Mouse (Mus musculus): Measurements from ENCODE around the gene Fbxo9.
"Not testable (repeated sequence)": the region's sequence is repeated elsewhere in the genome, so short reads cannot be mapped to it uniquely, and the experiment has no call there.

Gene Fbxo9

DNA sequence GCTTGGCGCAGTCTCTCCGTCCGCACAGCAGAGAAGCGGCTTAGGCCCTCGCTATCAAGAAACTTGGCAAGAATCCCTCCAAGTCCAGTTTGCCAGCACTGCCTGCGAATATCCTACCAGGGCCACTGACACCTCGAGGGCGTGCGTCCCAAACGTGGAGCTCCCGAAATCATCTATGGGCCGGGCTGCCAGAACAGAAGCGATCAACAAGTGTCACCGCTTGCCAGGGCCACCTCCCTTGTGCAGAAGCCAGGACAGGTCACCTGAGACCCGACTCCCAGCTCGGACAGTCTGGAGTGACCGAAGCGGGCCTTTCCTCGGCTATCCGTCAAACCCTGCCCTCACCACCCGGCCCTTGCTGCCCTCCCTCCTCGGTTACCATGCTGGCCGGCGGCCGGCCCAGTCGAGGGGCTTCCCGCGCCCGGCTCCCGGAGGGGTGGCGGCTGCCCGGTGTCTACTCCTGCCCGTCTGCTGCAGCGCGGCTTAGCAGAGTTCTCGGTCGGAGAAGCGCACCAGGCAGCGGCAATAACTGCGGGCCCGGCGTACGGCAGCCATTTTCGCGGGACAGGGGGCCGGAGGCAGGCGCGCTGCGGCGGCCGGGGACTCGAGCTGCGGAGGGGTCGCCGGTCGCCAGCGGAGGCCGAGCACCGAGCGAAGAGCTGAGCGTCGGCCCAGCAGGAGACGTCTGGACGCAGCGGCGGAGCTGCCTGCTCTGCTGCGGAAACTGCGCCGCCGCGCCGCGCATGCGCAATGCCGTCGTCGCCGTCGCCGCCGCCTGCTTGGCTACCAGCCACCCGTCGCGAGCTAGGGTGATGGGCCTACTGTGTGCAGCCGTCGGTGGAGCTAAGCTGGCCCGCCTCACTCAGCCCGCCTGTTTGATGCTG, 711 bp downstream of the Fbxo9 start:
- DNase-seq (ENCODE audit: low spot score): peak; percentile 87

DNA sequence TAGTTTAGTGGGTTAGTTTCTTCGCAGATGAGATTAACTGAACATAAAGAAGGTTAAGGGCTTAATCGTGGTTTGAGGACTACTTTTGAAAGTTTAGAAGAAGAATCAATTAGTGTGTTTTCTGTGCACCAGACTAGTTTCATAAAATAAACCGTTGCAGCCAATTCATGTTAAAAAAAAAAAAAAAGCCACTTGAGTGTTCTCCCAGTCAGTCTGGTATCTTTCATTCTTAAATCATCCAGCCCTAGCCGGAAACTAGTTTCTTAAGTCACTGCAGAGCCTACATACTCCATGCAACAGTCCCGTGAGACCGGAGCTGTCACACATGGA, 1.3 kb downstream of the Fbxo9 start:
- DNase-seq (ENCODE audit: low spot score): no peak

DNA sequence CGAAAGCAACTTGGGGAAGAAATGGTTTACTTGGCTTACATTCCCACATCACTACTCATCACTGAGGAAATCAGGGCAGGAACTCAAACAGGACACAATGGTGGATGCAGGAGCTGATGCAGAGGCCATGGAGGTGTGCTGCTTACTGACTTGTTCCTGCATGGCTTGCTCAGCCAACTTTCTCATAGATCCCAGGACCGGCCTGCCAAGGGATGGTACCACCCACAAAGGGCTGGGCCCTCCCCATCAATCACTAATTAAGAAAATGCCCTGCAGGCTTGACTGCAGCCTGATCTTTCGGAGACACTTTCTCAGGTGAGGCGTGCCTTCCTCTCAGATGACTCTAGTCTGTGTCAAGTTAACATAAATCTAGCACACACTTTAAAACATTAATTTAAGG, 2.0 kb downstream of the Fbxo9 start:
- no peak for DNase-seq (ENCODE audit: low spot score)

DNA sequence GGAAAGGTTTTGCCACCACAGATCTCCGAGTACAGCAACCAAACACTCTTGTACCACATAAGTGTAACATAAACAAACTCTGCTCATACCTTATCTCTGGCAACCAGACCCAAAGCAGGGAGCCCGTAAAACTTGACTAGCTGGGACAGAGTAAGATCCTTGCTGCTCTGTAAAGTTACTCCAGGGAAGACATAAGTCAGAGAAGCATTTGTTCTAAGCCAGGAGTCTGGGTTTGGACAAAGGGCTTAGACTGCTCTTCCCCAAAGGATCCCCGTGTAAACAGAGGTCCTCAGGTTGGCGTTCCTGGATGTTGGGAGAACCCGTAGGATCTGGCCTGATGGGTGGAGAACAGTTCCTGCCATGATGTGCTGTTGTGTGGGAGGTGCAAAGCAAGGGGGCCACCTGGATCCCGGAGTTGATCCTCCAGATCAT, 3.3 kb downstream of the Fbxo9 start:
- no peak for DNase-seq (ENCODE audit: low spot score)

DNA sequence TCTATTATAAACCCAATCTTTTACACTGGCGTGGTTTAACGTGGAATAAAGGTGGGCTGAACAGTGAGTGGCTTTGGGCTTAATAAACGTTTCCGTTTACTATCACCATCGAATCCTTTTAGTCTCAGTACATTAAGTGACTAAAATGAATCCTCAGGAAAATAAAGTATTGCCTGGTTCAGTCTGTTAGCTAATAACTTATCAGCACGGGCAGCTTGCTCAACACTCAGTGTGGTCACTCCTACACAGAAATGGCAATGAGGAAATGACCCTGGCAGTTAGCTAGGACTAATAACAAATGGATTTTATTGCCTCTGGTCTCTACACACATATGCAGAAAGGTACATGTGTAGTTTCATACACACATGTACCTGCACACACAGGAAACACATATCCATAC, 3.9 kb downstream of the Fbxo9 start:
- DNase-seq (ENCODE audit: low spot score): peak; percentile 59

DNA sequence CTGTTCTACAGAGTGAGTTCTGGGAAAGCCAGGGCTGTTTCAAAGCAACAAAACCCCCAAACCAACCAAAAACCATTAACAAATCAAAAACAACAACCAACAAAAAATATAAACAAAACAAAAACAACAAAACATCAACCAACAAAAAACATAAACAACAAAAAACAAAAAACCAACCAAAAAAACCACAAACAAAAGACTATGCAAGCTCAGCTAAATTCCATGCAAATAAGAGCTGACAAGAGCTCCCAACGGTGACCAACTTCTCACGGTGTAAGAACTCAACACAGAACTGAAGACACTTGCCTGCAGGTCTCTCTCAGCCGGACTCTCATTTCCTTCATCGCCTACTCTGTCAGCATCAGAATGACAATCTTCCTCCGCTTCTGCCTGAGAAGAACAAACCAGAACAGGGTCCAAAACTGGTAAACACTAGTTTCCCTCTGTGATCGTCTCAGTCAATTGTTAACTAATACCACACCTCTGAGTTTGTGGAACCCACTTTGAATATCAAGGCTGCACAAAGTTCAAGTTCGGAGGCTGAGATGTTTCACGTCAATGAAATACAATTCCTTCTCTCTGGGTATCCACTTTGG, 4.8 kb downstream of the Fbxo9 start:
- no peak for DNase-seq (ENCODE audit: low spot score)

DNA sequence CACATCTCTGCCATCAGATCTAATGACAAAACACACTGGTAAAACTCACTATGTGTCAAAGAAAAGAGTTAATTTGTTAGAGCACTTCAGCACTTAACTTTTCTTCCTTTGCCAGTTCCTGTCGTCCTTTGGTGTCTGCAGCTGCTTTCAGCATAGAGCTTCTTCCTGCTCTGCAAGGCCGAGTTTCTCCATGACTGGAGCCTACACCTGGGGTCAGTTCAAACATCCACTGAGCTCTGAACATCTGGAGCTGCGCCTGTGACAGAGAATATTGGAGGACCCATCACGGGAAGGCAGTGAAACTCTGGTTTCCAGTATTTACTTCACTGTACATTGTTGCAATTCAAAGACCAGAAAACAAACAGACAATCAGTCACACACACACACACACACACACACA, 7.4 kb downstream of the Fbxo9 start:
- no peak for DNase-seq (ENCODE audit: low spot score)

DNA sequence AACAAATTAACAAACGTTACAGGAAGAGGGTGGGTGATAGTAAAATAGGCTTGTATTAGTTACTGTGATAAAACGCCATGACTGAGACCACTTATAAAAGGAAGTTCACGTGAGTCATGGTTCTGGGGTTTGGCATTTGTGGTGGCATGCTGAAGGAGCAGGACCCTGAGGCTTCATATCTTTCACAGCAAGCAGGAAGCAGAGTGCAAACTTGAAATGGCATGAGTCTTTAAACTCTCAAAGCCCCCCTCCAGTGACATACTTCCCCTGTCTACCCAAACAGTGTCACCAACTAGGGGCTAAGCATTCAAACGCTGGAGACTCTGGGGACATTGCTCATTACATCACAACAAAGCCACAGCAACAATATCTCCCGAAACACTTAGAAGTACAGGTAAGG, 7.9 kb downstream of the Fbxo9 start:
- no peak for DNase-seq (ENCODE audit: low spot score)

DNA sequence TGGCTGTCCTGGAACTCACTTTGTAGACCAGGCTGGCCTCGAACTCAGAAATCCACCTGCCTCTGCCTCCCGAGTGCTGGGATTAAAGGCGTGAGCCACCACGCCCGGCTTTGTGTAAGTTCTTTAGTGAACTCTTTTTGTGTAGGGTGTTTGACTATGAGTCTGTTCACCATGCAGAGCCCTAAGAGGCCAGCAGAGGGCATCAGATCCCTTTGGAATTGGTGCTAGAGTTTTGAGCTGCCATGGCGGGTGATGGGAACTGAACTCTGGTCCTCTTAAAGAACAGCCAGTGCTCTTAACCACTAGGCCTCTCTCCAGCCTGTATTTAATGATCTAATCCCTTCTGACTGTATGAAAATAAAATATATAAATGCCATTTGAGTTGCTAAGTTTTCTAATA, 12.5 kb downstream of the Fbxo9 start:
- peak; percentile 40 for DNase-seq (ENCODE audit: low spot score)

DNA sequence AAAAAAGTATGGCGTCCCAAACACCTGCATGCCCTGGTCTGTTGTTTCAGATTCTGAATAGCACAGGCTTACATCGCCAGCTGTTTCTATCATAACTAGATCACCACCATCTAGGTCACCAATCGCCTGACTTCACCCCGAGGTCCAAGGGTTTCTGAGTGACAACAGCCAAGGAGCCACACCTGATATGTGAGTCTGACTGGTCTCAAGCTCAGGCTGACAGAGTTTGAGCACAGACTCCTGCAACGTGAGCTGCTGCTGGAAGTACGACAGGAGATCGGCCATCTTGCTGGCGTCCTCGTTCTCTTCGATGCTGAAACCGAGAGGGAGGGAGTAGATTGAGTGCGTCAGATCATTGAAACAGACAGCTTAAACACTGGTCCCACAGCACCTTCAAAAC, 13.2 kb downstream of the Fbxo9 start:
- DNase-seq (ENCODE audit: low spot score): no peak

DNA sequence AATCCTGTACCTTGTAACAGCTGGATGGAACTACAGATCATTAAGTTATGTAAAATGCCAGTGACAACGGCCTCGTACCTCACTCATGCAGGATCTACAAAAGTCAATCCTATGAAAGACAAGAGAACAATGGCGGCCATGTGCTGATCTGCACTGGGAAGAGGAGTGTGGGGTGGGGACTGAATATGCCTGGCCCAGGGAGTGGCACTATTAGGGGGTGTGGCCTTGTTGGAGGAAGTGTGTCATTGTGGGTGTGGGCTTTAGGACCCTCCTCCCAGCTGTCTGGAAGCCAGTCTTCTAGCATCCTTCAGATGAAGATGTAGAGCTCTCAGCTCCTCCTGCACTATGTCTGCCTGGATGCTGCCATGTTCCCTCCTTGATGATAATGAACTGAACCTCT, 18.3 kb downstream of the Fbxo9 start:
- DNase-seq (ENCODE audit: low spot score): no peak

DNA sequence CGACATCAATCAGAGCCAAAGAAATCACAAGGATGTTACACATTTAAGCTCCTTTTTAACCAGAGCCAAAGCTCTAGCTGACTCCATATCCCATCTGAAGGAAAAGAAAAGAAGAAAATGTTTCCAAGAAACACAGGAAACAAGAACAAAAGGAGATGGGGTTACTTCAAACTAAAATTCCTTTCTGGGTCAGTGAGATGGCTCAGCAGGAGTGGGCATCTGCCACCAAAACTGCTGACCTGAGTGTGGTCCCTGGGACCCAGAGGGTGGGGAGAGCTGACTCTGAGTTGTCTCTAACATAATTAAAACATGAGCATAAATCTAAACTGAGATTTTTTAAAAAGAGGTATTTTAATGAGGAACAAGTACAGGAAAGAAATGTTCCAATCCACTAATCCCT, 19.0 kb downstream of the Fbxo9 start:
- DNase-seq (ENCODE audit: low spot score): no peak

DNA sequence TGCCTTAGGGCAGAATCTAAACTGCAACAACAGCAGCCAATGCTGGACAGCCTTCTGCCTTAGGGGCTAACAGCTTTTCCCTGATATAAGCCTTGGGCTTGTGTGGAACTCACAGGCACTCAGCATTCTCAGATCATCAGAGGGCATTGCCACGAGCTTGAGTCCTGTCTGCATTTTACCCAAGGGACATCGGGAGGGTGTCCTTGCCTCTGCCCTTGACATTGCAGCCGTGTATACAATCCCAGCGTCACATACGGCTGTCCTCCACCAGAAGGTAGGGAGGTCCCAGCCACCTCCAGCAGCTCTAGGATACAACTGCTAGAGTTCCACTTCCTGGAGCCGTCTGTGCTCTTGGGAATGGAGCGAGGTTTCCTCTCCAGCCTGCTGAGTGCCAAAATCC, 19.9 kb downstream of the Fbxo9 start:
- DNase-seq (ENCODE audit: low spot score): no peak

DNA sequence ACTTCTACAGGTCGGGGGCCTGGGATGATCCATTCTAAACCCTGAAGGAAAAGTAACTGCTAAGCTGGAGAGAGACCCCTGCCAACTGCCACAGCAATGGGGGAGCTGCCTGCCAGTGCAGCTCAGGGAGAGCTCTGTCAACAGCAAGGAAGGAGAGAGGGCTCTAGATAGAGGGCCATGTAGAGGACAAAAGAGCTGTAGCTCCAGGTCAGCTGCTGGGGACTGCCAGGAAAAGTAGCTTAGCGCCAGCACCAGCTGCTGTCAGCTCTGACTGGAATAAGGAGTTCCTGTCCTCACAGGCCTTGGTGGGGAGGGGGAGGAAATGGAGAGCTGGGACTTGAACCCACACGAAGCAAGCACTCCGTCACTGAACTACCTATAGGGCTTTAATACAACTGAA, 20.3 kb downstream of the Fbxo9 start:
- DNase-seq (ENCODE audit: low spot score): no peak

DNA sequence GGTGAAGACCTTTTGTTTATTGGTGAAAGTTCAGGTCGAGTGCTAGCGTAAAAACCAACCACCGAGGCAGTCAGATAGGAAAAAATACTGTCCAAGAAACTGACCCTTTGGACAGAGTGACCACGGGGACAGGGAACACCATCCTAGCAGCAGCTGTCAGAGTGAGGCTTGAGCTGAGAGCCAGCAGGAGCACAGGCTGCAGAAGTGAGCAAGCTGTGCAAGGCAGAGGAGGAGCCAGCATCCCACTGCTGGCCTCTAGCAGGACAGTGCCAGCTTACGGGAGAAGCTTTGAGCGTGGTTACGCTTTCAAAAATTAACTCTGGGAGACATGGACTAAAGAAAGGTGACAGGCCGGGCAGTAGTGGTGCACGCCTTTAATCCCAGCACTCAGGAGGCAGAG, 21.1 kb downstream of the Fbxo9 start:
- no peak for DNase-seq (ENCODE audit: low spot score)

DNA sequence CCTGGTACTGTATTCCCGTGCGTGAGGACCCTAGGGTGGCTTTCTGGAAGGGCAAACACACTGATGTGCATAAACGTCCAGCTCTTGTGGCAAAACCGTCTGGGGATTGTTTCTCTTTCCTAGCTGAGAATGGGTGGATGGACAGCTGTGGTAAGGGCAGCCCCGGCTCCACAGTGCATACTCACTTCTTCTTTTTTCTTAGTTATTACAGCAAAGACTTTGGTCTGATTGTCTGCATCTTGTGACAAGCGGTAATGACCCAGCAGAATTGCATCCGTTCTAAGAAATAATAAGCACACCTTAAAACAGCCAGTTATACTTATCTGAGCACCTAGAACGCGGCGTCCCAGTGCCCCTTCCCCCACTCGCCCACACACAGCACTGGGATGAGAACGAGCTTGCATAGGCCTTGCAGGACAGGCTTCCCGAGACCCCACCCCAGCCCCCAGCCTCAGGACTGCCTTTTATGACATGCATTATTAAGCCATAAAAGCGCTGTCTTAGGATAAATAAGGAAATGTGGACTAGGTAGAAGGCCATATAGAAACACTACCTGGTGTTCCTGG, 23.1 kb downstream of the Fbxo9 start:
- DNase-seq (ENCODE audit: low spot score): no peak

DNA sequence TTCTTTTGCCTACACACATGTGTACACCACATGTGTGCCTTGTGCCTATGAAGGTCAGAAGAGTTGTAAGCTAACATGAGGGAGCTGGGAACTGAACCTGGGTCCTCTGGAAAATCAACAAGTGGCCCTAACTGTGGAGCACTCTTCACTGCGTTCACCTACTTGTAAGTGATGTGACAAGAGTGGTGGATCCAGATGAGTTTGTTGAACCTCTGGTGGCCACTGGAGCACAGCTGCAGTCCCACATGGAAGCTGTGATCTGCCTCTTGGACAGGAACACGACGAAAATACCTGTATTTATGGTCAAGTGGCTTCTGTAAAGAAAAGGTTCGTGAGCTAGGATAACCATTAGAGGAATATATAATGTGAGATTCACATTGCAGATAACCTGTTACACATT, 24.5 kb downstream of the Fbxo9 start:
- DNase-seq (ENCODE audit: low spot score): no peak

DNA sequence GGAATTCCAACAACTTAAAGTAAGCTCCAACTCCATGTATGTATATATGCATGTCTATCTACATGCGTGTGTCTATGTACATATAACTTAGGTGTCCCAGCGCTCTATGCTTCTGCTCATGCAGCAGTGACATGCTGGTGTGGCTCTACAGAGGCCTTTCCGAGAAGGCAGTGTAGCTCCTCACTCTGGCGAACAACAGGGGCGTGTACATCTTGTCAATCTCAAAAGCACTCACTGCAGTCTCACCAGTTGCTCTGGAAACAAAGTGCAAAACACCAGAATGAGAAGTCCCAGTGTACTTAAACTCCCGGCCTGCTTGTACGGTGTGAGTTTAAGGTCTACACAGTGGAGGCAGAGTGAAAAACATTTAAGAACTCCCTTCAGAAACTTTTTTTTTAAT, 27.0 kb downstream of the Fbxo9 start:
- no peak for DNase-seq (ENCODE audit: low spot score)

DNA sequence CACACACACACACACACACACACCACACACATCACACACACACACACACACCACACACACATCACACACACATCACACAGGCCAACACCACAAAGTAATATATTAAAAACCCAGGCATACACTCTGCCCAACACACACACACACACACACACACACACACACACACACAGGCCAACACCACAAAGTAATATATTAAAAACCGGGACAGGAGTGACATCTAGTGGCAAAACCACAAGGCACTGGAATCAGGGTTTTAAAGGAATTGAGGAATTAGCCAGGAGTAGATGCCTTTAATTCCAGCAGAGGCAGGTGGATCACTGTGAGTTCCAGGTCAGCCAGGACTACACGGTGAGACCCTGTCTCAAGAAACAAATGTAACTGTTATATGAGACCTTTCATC, 30.6 kb downstream of the Fbxo9 start:
- peak; percentile 32 for DNase-seq (ENCODE audit: low spot score)

DNA sequence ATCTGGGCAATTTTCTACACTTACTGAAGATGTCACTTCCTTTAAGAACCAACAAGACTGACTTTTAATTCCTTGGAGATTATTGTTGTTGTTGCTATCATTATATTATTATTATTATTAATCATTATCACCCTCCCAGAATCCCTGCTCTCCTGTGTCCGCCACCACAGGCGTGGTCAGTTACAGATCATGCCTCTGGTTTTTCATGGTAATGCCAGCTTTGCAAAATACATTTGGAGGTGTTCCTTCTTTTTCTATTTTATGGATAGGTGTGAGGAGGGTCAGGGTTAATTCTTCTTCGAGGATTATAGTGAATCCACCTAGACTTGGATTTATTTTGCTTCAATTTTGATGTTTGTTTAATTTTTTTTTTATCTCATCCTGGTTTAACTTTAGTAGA, 33.6 kb downstream of the Fbxo9 start:
- DNase-seq (ENCODE audit: low spot score): no peak

DNA sequence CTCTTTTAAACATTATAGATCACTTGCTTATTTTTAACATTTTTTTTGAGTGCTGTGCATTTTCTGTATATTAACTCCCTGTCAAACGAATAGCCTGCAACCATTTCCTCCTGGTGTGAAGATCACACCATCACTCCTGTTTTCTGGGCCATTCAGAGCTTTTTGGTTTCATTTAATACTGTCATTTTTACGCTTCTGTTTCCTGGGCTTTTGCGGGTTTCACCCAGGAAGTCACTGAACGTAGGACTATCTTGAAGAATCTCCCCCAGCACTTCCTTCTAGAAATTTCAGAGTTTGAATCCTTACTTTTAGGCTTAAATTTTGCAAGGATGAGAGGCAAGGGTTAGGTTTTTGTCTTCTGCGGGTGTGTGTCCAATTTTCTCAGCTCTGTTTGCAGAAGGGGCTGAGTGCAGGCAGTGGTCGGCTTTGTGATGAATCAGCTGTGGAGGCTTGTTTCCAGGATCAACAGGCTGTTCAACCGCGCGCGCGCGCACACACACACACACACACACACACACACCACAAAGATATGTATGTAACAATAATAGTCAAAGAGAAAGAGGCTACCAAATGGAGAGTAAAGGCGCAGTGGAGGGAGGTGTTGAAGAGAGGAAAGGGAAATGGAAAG, 35.0 kb downstream of the Fbxo9 start:
- no peak for DNase-seq (ENCODE audit: low spot score)

DNA sequence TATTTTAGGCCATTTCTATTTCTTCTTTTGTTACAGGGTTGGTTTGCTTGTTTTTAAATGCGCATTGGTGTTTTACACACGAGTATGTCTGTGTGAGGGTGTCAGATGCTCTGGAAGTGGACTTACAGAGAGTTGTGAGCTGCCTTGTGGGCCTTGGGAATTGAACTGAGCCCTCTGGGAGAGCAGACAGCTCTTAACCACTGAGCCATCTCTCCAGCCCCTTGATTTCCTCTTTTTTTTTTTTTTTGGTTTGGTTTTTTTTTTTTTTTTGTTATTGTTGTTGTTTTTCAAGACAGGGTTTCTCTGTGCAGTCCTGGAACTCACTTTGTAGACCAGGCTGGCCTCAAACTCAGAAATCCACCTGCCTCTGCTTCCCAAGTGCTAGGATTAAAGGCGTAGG, 35.6 kb downstream of the Fbxo9 start:
- DNase-seq (ENCODE audit: low spot score): not testable (repeated sequence)

DNA sequence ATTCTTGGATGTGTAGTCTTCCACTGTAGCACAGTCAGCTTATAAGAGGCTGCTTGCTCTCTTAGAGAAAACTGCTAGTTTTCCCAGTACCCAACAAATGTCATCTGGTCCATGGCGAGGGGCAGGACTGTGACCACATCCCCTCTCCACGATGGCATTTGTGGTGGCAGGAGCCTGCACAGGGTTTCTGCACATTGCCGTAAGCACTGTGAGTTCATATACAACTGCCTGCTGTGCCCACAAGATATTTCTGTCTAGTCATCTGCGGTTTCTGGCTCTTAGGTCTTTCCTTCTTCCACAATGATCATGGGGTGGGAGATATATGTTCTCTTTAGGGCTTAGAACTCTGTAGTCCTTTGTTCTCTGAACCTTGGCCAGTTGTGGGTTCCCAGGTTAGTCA, 37.2 kb downstream of the Fbxo9 start:
- no peak for DNase-seq (ENCODE audit: low spot score)
